Mouse (Mus musculus) kidney, embryonic 14.5 days (tissue): Measurements from ENCODE around the gene Galnt17. TPM values are rescaled to one million over a fixed set of nuclear protein-coding genes. Genes with fewer than 3 reads are reported as not detected.
A peak's percentile ranks its signal among the peaks of the same experiment; 100 is the strongest.

Experiments used
- ATAC-seq: fragments of 200-750 bp; cut with Nextera tagmentation; 2 replicates; pipeline ENCODE4 v1.8.0; 2017; ENCODE audit warnings: moderate number of reproducible peaks, mild to moderate bottlenecking, moderate TSS enrichment, moderate library complexity; ENCODE audit not compliant: low FRiP score, low TSS enrichment
- H3K27ac ChIP-seq: fragments of 300-500 bp; sonication (generic); 2 replicates; pipeline ENCODE4 v1.5.1; 2014; ENCODE audit warnings: low read depth, mild to moderate bottlenecking, low read length, moderate library complexity, mixed read lengths
- H3K27me3 ChIP-seq: fragments of 300-500 bp; sonication (generic); 2 replicates; pipeline ENCODE4 v1.6.1; 2014; ENCODE audit warnings: mild to moderate bottlenecking, low read length; ENCODE audit not compliant: control insufficient read depth, insufficient read depth
- H3K36me3 ChIP-seq: fragments of 300-500 bp; sonication (generic); 2 replicates; pipeline ENCODE4 v1.6.1; 2014; ENCODE audit warnings: low read length, mixed read lengths; ENCODE audit not compliant: control insufficient read depth, insufficient read depth
- H3K4me1 ChIP-seq: fragments of 300-500 bp; sonication (generic); 2 replicates; pipeline ENCODE4 v1.6.1; 2014; ENCODE audit warnings: low read length, mixed read lengths; ENCODE audit not compliant: control insufficient read depth, insufficient read depth
- H3K4me2 ChIP-seq: fragments of 300-500 bp; sonication (generic); replicated peaks from 2 replicates; pipeline ENCODE4 v1.6.1; 2014; ENCODE audit warnings: low read depth, mild to moderate bottlenecking, low read length
- H3K4me3 ChIP-seq: fragments of 300-500 bp; sonication (generic); 2 replicates; pipeline ENCODE4 v1.5.1; 2014; ENCODE audit warnings: mild to moderate bottlenecking, low read length
- H3K9ac ChIP-seq: fragments of 300-500 bp; sonication (generic); 2 replicates; pipeline ENCODE4 v1.6.1; 2014; ENCODE audit warnings: low read depth, mild to moderate bottlenecking, low read length, moderate library complexity
- H3K9me3 ChIP-seq: fragments of 300-500 bp; sonication (generic); 2 replicates; pipeline ENCODE4 v1.6.1; 2016; ENCODE audit warnings: low read length; ENCODE audit not compliant: control insufficient read depth
- WGBS: fragments of 180-500 bp; shearing (Covaris S2); extraction: QIAGEN DNeasy Blood & Tissue Kit; methylation state at CpG from one replicate; pipeline ENCODE4 v1.1.7; 2014; 5-methylcytosine and 5-hydroxymethylcytosine counted together
- polyA plus RNA-seq: library from polyadenylated mRNA; unstranded; fragments of >200 nt; fragmentation: Nextera tagmentation; extraction: Ambion mirVana; gene quantifications from 2 replicates; pipeline ENCODE4 v1.2.1, GENCODE M21; 2014

The Galnt17 gene
- polyA plus RNA-seq, 1 experiment from 2014 or later, result 2.3 TPM

GRCm38 (mm10) chr5:131305223-131305622 lies 3.1 kb downstream of the Galnt17 start:
- no peaks in the 10 kb centered on the region for H3K36me3 ChIP-seq
- H3K4me3 ChIP-seq, result no peak overlapping the region
- ATAC-seq, result no peak
- 0 out of 2 replicates have a peak overlapping the region, but pooled peaks have one; percentile 3 for H3K4me2 ChIP-seq
- no peak overlapping the region for H3K9ac ChIP-seq
- WGBS, result 62% methylated on average over 5 of the region's 5 CpGs
- H3K4me1 ChIP-seq, result peaks cover 6% of the 10 kb centered on the region; the same call in 1 of the 2 replicates
- H3K27ac ChIP-seq, result no peak overlapping the region
- H3K27me3 ChIP-seq, result peaks cover 20% of the 10 kb centered on the region
- no peaks in the 10 kb centered on the region for H3K9me3 ChIP-seq

DNA sequence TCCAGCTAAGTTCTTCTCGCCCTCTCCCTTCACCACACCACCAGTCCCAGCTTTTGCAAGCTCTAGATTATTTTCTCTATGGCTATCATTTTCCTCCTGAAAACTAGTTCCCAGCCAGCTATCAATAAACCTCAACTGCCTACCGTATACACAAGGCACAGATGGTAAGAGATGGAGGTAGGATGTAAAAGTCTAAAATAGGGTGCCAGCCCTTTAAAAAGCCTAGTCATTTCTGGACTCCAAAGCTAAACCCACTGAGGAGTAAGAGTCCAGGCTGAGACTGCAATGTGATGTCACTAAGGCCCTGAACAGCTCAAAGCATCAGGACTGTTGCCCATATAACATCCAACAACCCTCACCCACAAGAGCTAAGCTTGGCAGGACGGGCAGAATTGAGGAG lies 6.8 kb downstream of the Galnt17 start:
- H3K27me3 ChIP-seq, result peaks cover 14% of the 10 kb centered on the region
- H3K9me3 ChIP-seq, result no peaks in the 10 kb centered on the region
- H3K4me3 ChIP-seq, result no peak overlapping the region
- H3K36me3 ChIP-seq, result no peaks in the 10 kb centered on the region
- WGBS, result 95% methylated on average over 3 of the region's 3 CpGs
- no peak overlapping the region for H3K9ac ChIP-seq
- no peak overlapping the region for H3K4me2 ChIP-seq
- H3K27ac ChIP-seq, result no peak overlapping the region
- peaks cover 6% of the 10 kb centered on the region; the same call in 1 of the 2 replicates for H3K4me1 ChIP-seq
- ATAC-seq, result no peak

GRCm38 (mm10) chr5:131293726-131294449 lies 14.4 kb downstream of the Galnt17 start:
- no peaks in the 10 kb centered on the region; the same call in 1 of the 2 replicates for H3K27me3 ChIP-seq
- H3K36me3 ChIP-seq, result no peaks in the 10 kb centered on the region
- no peaks in the 10 kb centered on the region for H3K9me3 ChIP-seq
- 57% methylated on average over 16 of the region's 16 CpGs for WGBS
- ATAC-seq, result 0 out of 2 replicates have a peak, but pooled peaks have one; percentile 57
- H3K4me1 ChIP-seq, result no peaks in the 10 kb centered on the region
- no peak overlapping the region for H3K4me3 ChIP-seq
- H3K9ac ChIP-seq, result no peak overlapping the region
- H3K4me2 ChIP-seq, result no peak overlapping the region
- H3K27ac ChIP-seq, result no peak overlapping the region

GRCm38 (mm10) chr5:131287091-131287490 lies 21.2 kb downstream of the Galnt17 start:
- no peak overlapping the region for H3K27ac ChIP-seq
- no peaks in the 10 kb centered on the region for H3K9me3 ChIP-seq
- H3K36me3 ChIP-seq, result no peaks in the 10 kb centered on the region
- H3K27me3 ChIP-seq, result no peaks in the 10 kb centered on the region
- 77% methylated on average over 6 of the region's 6 CpGs for WGBS
- H3K9ac ChIP-seq, result no peak overlapping the region
- no peak overlapping the region for H3K4me2 ChIP-seq
- H3K4me1 ChIP-seq, result no peaks in the 10 kb centered on the region
- no peak for ATAC-seq
- H3K4me3 ChIP-seq, result no peak overlapping the region

GRCm38 (mm10) chr5:131286680-131287079 lies 21.6 kb downstream of the Galnt17 start:
- Histone ChIP-seq H3K27ac (no peak overlapping the region), H3K9ac (no peak overlapping the region), H3K4me2 (no peak overlapping the region), H3K4me3 (no peak overlapping the region), H3K9me3 (no peaks in the 10 kb centered on the region), H3K27me3 (no peaks in the 10 kb centered on the region), H3K4me1 (no peaks in the 10 kb centered on the region), H3K36me3 (no peaks in the 10 kb centered on the region)
- 92% methylated on average over 2 of the region's 2 CpGs for WGBS
- ATAC-seq, result no peak

GRCm38 (mm10) chr5:131280349-131280748 lies 27.9 kb downstream of the Galnt17 start:
- ATAC-seq, result no peak
- H3K9ac ChIP-seq, result no peak overlapping the region

DNA sequence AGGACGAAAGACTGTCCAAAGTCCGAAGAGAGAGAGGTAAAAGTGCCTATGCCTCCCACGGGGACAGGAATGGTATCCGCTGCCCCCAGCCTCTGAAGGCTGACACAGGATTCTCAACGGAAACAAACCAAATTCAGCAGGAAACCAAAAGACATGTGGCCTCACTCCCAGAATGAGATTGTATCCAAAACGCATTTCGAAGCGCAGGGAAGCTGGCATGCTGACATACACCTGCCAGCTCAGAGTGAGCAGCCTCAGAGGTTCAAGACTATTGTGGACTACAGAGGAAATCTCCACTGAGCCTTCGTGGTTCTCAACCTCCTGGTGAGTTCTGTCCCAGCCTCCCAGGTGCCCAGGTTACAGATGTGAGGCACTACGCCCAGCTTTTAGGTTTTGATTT lies 29.0 kb downstream of the Galnt17 start:
- Histone ChIP-seq H3K27me3 (no peaks in the 10 kb centered on the region), H3K4me1 (no peaks in the 10 kb centered on the region), H3K9ac (no peak overlapping the region), H3K4me3 (no peak overlapping the region), H3K27ac (no peak overlapping the region), H3K36me3 (no peaks in the 10 kb centered on the region), H3K4me2 (no peak overlapping the region), H3K9me3 (no peaks in the 10 kb centered on the region)
- whole genome bisulfite sequencing, result 62% methylated on average over 10 of the region's 10 CpGs
- no peak for ATAC-seq

More at GRCm38 (mm10) chr5:131280349-131280748, 27.9 kb downstream of the Galnt17 start:
- Histone ChIP-seq H3K4me1 (no peaks in the 10 kb centered on the region), H3K4me2 (no peak overlapping the region), H3K4me3 (no peak overlapping the region), H3K27me3 (no peaks in the 10 kb centered on the region), H3K9me3 (no peaks in the 10 kb centered on the region), H3K36me3 (no peaks in the 10 kb centered on the region), H3K27ac (no peak overlapping the region)
- 55% methylated on average over 2 of the region's 2 CpGs for WGBS

DNA sequence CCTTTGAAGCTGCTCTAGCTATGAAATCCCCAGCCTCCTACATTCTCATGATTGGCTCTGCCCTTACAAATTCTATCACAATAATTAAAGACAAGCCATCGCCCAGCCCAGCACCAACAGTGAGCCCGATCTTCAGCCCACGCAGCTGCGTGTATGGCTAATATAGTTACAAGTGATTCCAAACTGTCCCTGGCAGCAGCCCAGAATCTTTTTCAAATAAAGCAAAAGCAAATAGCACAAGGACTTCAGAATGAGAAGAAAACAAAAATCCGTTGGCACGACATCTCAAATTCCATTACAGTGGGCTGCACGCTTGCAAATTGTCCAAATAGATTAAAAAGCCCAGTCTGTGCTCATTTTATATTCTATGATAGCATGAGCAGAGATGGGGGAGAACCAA lies 31.1 kb downstream of the Galnt17 start:
- H3K27me3 ChIP-seq, result no peaks in the 10 kb centered on the region
- ATAC-seq, result no peak

GRCm38 (mm10) chr5:131266291-131266690 lies 42.0 kb downstream of the Galnt17 start:
- 69% methylated on average over 2 of the region's 2 CpGs for WGBS
- Histone ChIP-seq H3K4me1 (no peaks in the 10 kb centered on the region), H3K4me3 (no peak overlapping the region), H3K9me3 (no peaks in the 10 kb centered on the region), H3K4me2 (no peak overlapping the region), H3K27ac (no peak overlapping the region), H3K36me3 (no peaks in the 10 kb centered on the region), H3K9ac (no peak overlapping the region), H3K27me3 (no peaks in the 10 kb centered on the region)
- ATAC-seq, result no peak

More for the DNA sequence above, 31.1 kb downstream of the Galnt17 start:
- H3K4me1 ChIP-seq, result no peaks in the 10 kb centered on the region
- 77% methylated on average over 7 of the region's 7 CpGs for WGBS
- H3K27ac ChIP-seq, result no peak overlapping the region
- no peak overlapping the region for H3K9ac ChIP-seq
- H3K4me3 ChIP-seq, result no peak overlapping the region
- H3K4me2 ChIP-seq, result no peak overlapping the region
- H3K36me3 ChIP-seq, result no peaks in the 10 kb centered on the region
- H3K9me3 ChIP-seq, result no peaks in the 10 kb centered on the region
